In genomic region chr10:79794491-79794931, GRCm38 (mm10) we compare ENCODE assay signal across 8 mouse cellular contexts. TPM values are rescaled to one million over a fixed set of nuclear protein-coding genes. Genes with fewer than 3 reads are reported as not detected.
A peak's percentile ranks its signal among the peaks of the same experiment; 100 is the strongest.
DNase-seq lines count a peak whose midpoint lies in the region; ATAC-seq and TF ChIP-seq lines count a peak whose summit lies in the region.
"Had no signal": no experiment of that assay in that cellular context is flagged by ENCODE, and none has a peak within 500 bp of the region (broad histone marks: within the 10 kb centered on the region; RNA-seq: fewer than 3 reads in every experiment).

No protein-coding gene starts in this region.

- peak; percentile 47 for DNase-seq in NIH3T3 (ENCODE audit: low read depth)
- peak; percentile 53 for DNase-seq in gastrocnemius, postnatal 10 days
- DNase-seq in hindbrain, postnatal 0 days (ENCODE audit: low spot score): peak; percentile 51
- DNase-seq in ovary, postnatal 10 days (ENCODE audit: low spot score): peak; percentile 63

- H3K4me1 ChIP-seq in brown adipose tissue, adult 24 weeks (ENCODE audit: control insufficient read depth, insufficient read depth, insufficient read length, low read length): peaks cover 11% of the 10 kb centered on the region
- peaks cover 13% of the 10 kb centered on the region for H3K4me1 ChIP-seq in hindbrain, postnatal 0 days (ENCODE audit: insufficient read depth, low read length)
- peaks cover 56% of the 10 kb centered on the region for H3K4me1 ChIP-seq in liver, embryonic 15.5 days (replicated peaks)

- peak; percentile 27; the same call in 1 of the 2 replicates for ATAC-seq in hindbrain, postnatal 0 days
- no peak for ATAC-seq in liver, embryonic 15.5 days (ENCODE audit: insufficient read depth)
- ATAC-seq in erythroid progenitor cell, adult 5-6 weeks (replicated peaks; ENCODE audit: low FRiP score, poor library complexity, severe bottlenecking): no peak

- under 1% methylated on average over 10 of the region's 10 CpGs for WGBS in hindbrain, postnatal 0 days
- 21% methylated on average over 10 of the region's 10 CpGs for WGBS in liver, embryonic 15.5 days (ENCODE audit: insufficient replicate concordance)

- H3K27me3 ChIP-seq in hindbrain, postnatal 0 days (ENCODE audit: insufficient read depth, low read length): no peaks in the 10 kb centered on the region
- H3K27me3 ChIP-seq in liver, embryonic 15.5 days: peaks cover 23% of the 10 kb centered on the region

- H3K4me2 ChIP-seq in hindbrain, postnatal 0 days (ENCODE audit: low read depth, low read length): peak overlapping the region; percentile 80
- peak overlapping the region; percentile 85 for H3K4me2 ChIP-seq in liver, embryonic 15.5 days

- H3K27ac ChIP-seq in brown adipose tissue, adult 24 weeks (replicated peaks; ENCODE audit: low read depth, low read length): peak overlapping the region; percentile 94
- peak overlapping the region; percentile 90 for H3K27ac ChIP-seq in hindbrain, postnatal 0 days
- H3K27ac ChIP-seq in liver, embryonic 15.5 days (replicated peaks): 0 out of 2 replicates have a peak overlapping the region, but pooled peaks have one; percentile 14

- peak overlapping the region; percentile 85 for H3K4me3 ChIP-seq in brown adipose tissue, adult 24 weeks (ENCODE audit: insufficient read depth, low read depth, low read length)
- peak overlapping the region; percentile 93 for H3K4me3 ChIP-seq in hindbrain, postnatal 0 days (ENCODE audit: low read length)
- peak overlapping the region; percentile 64 for H3K4me3 ChIP-seq in liver, embryonic 15.5 days (replicated peaks)

- no peaks in the 10 kb centered on the region for H3K9me3 ChIP-seq in hindbrain, postnatal 0 days (ENCODE audit: low read length)
- no peaks in the 10 kb centered on the region for H3K9me3 ChIP-seq in liver, embryonic 15.5 days (replicated peaks)

- no peak for TF ChIP-seq CTCF in hindbrain, postnatal 0 days (IDR thresholded peaks at IDR 0.05; ENCODE audit: low read depth)

- no peaks in the 10 kb centered on the region for H3K36me3 ChIP-seq in hindbrain, postnatal 0 days (ENCODE audit: insufficient read depth, low read length)
- H3K36me3 ChIP-seq in liver, embryonic 15.5 days (replicated peaks): no peaks in the 10 kb centered on the region

- peak overlapping the region; percentile 97 for H3K9ac ChIP-seq in hindbrain, postnatal 0 days (replicated peaks; ENCODE audit: low read length)
- no peak overlapping the region for H3K9ac ChIP-seq in liver, embryonic 15.5 days

RNA-seq across cellular contexts. Expression of gene Palm, which starts 1.1 kb away (rescaled TPM):
- 12.4 and 18.7 TPM in 2 replicates for polyA plus RNA-seq in brown adipose tissue, adult 24 weeks (2012; ENCODE audit: insufficient read depth, insufficient read length, missing spikeins)
- total RNA-seq in gastrocnemius, postnatal 10 days (2021): 10 to 100 TPM; 26.6 to 36.8 TPM
- 156 and 157 TPM in 2 replicates for total RNA-seq in hindbrain, postnatal 0 days (2014; rRNA removed)
- 221 and 242 TPM in 2 replicates for polyA plus RNA-seq in hindbrain, postnatal 0 days (2015; fragmentation: Nextera tagmentation; extraction: Ambion mirVana)
- polyA plus RNA-seq in liver, embryonic 15.5 days (2015; fragmentation: Nextera tagmentation; extraction: Ambion mirVana): 8.8 and 9.2 TPM in 2 replicates
- 8.8 and 16.2 TPM in 2 replicates for total RNA-seq in erythroid progenitor cell, adult 5-6 weeks (2015; ENCODE audit: low replicate concordance)
- total RNA-seq in erythroid progenitor cell, adult 5-6 weeks (2017; ENCODE audit: low replicate concordance): 2.0 and 9.2 TPM in 2 replicates

RNA-seq across cellular contexts. Expression of gene Prss57, which starts 3.8 kb away (rescaled TPM):
- polyA plus RNA-seq in brown adipose tissue, adult 24 weeks (2012; ENCODE audit: insufficient read depth, insufficient read length, missing spikeins): not detected in 2 replicates
- under 1 TPM in 1 of 2 experiments, not detected in 1; 0.11 TPM for total RNA-seq in gastrocnemius, postnatal 10 days (2021)
- total RNA-seq in hindbrain, postnatal 0 days (2014; rRNA removed): 0.54 and 1.8 TPM in 2 replicates
- 0.13 and 0.33 TPM in 2 replicates for polyA plus RNA-seq in hindbrain, postnatal 0 days (2015; fragmentation: Nextera tagmentation; extraction: Ambion mirVana)
- polyA plus RNA-seq in liver, embryonic 15.5 days (2015; fragmentation: Nextera tagmentation; extraction: Ambion mirVana): 7.0 and 7.1 TPM in 2 replicates
- total RNA-seq in erythroid progenitor cell, adult 5-6 weeks (2015; ENCODE audit: low replicate concordance): 25.6 and 44.0 TPM in 2 replicates
- 1.1 and 6.5 TPM in 2 replicates for total RNA-seq in erythroid progenitor cell, adult 5-6 weeks (2017; ENCODE audit: low replicate concordance)

RNA-seq across cellular contexts. Expression of gene Fstl3, which starts 17.4 kb away (rescaled TPM):
- polyA plus RNA-seq in brown adipose tissue, adult 24 weeks (2012; ENCODE audit: insufficient read depth, insufficient read length, missing spikeins): 0.96 and 1.3 TPM in 2 replicates
- 1 to 10 TPM; 1.1 to 1.6 TPM for total RNA-seq in gastrocnemius, postnatal 10 days (2021)
- 2.6 and 3.3 TPM in 2 replicates for total RNA-seq in hindbrain, postnatal 0 days (2014; rRNA removed)
- polyA plus RNA-seq in hindbrain, postnatal 0 days (2015; fragmentation: Nextera tagmentation; extraction: Ambion mirVana): 3.1 and 3.2 TPM in 2 replicates
- 0.71 and 1.0 TPM in 2 replicates for polyA plus RNA-seq in liver, embryonic 15.5 days (2015; fragmentation: Nextera tagmentation; extraction: Ambion mirVana)
- total RNA-seq in erythroid progenitor cell, adult 5-6 weeks (2015; ENCODE audit: low replicate concordance): 5.4 TPM in 1 of 2 replicates, not detected in the other
- total RNA-seq in erythroid progenitor cell, adult 5-6 weeks (2017; ENCODE audit: low replicate concordance): 0.38 and 1.3 TPM in 2 replicates

RNA-seq across cellular contexts. Expression of gene Misp, which starts 26.3 kb away (rescaled TPM):
- polyA plus RNA-seq in brown adipose tissue, adult 24 weeks (2012; ENCODE audit: insufficient read depth, insufficient read length, missing spikeins): not detected in 2 replicates
- total RNA-seq in gastrocnemius, postnatal 10 days (2021): under 1 TPM in 1 of 2 experiments, not detected in 1; 0.54 TPM
- total RNA-seq in hindbrain, postnatal 0 days (2014; rRNA removed): 0.05 and 0.22 TPM in 2 replicates
- 0.33 TPM in 1 of 2 replicates, not detected in the other for polyA plus RNA-seq in hindbrain, postnatal 0 days (2015; fragmentation: Nextera tagmentation; extraction: Ambion mirVana)
- polyA plus RNA-seq in liver, embryonic 15.5 days (2015; fragmentation: Nextera tagmentation; extraction: Ambion mirVana): 0.50 TPM in 2 replicates
- total RNA-seq in erythroid progenitor cell, adult 5-6 weeks (2015; ENCODE audit: low replicate concordance): not detected in 2 replicates
- total RNA-seq in erythroid progenitor cell, adult 5-6 weeks (2017; ENCODE audit: low replicate concordance): not detected in 2 replicates
- total RNA-seq: common myeloid progenitor, adult 5-6 weeks had no signal

RNA-seq across cellular contexts. Expression of gene Rnf126, which starts 27.8 kb away (rescaled TPM):
- 23.3 and 27.2 TPM in 2 replicates for polyA plus RNA-seq in brown adipose tissue, adult 24 weeks (2012; ENCODE audit: insufficient read depth, insufficient read length, missing spikeins)
- 10 to 100 TPM; 35.2 to 36.1 TPM for total RNA-seq in gastrocnemius, postnatal 10 days (2021)
- total RNA-seq in hindbrain, postnatal 0 days (2014; rRNA removed): 112 and 120 TPM in 2 replicates
- polyA plus RNA-seq in hindbrain, postnatal 0 days (2015; fragmentation: Nextera tagmentation; extraction: Ambion mirVana): 108 and 119 TPM in 2 replicates
- 39.6 and 42.0 TPM in 2 replicates for polyA plus RNA-seq in liver, embryonic 15.5 days (2015; fragmentation: Nextera tagmentation; extraction: Ambion mirVana)
- 40.0 and 58.7 TPM in 2 replicates for total RNA-seq in erythroid progenitor cell, adult 5-6 weeks (2015; ENCODE audit: low replicate concordance)
- 18.3 and 19.4 TPM in 2 replicates for total RNA-seq in erythroid progenitor cell, adult 5-6 weeks (2017; ENCODE audit: low replicate concordance)

Comparison
In these comparisons a context has a peak if more than half of its experiments do, and no peak if none do; other contexts are left out.
1. H3K27ac ChIP-seq: peak in every context shown above with its lines; median percentile 94 in brown adipose tissue, adult 24 weeks; 90 in hindbrain, postnatal 0 days; 14 in liver, embryonic 15.5 days.